Mouse (Mus musculus) liver, postnatal 0 days (tissue): ENCODE data around the gene Ube2u. TPM values are rescaled to one million over a fixed set of nuclear protein-coding genes. Genes with fewer than 3 reads are reported as not detected.
"Not testable (repeated sequence)": the region's sequence is repeated elsewhere in the genome, so short reads cannot be mapped to it uniquely, and the experiment has no call there.

Source experiments
- ATAC-seq: fragments of 200-750 bp; cut with Nextera tagmentation; 2 replicates; pipeline ENCODE4 v1.8.0; 2017; ENCODE audit warnings: mild to moderate bottlenecking, moderate library complexity
- DNase-seq: peaks from one replicate; pipeline ENCODE4 v3.0.0-alpha.2; 2016
- H3K27ac ChIP-seq: fragments of 300-500 bp; sonication (generic); 2 replicates; pipeline ENCODE4 v1.5.1; 2014; ENCODE audit warnings: antibody characterized with exemption, moderate library complexity, mild to moderate bottlenecking, low read depth
- H3K27me3 ChIP-seq: fragments of 300-500 bp; sonication (generic); 2 replicates; pipeline ENCODE4 v1.6.1; 2014; ENCODE audit warnings: low read length, control low read depth, mixed read lengths; ENCODE audit not compliant: insufficient read depth
- H3K36me3 ChIP-seq: fragments of 300-500 bp; sonication (generic); replicated peaks from 2 replicates; pipeline ENCODE4 v1.6.1; 2014; ENCODE audit warnings: mild to moderate bottlenecking, control low read depth, low read length, moderate library complexity, mixed read lengths; ENCODE audit not compliant: insufficient read depth
- H3K4me1 ChIP-seq: fragments of 300-500 bp; sonication (generic); 2 replicates; pipeline ENCODE4 v1.6.1; 2014; ENCODE audit warnings: antibody characterized with exemption, mild to moderate bottlenecking, control low read depth; ENCODE audit not compliant: insufficient read depth
- H3K4me2 ChIP-seq: fragments of 300-500 bp; sonication (generic); 2 replicates; pipeline ENCODE4 v1.6.1; 2014; ENCODE audit warnings: low read depth, mild to moderate bottlenecking, low read length, moderate library complexity, mixed read lengths
- H3K4me3 ChIP-seq: fragments of 300-500 bp; sonication (generic); 2 replicates; pipeline ENCODE4 v1.5.1; 2014; ENCODE audit warnings: low read depth, low read length
- H3K9ac ChIP-seq: fragments of 300-500 bp; sonication (generic); replicated peaks from 2 replicates; pipeline ENCODE4 v1.6.1; 2014; ENCODE audit warnings: mild to moderate bottlenecking, moderate library complexity
- H3K9me3 ChIP-seq: fragments of 300-500 bp; sonication (generic); 2 replicates; pipeline ENCODE4 v1.6.1; 2016; ENCODE audit warnings: mild to moderate bottlenecking, control low read depth, low read length, mixed read lengths
- CTCF ChIP-seq: sonication (generic); IDR thresholded peaks from 2 replicates; pipeline ENCODE4 v1.5.1; 2016; ENCODE audit warnings: antibody characterized with exemption, low read depth
- EP300 ChIP-seq: IDR thresholded peaks from 2 replicates; pipeline ENCODE4 v1.6.1; 2016; ENCODE audit warnings: antibody characterized with exemption, low read depth, mild to moderate bottlenecking
- WGBS: fragments of 180-500 bp; shearing (Covaris S2); extraction: QIAGEN DNeasy Blood & Tissue Kit; methylation state at CpG from one replicate; pipeline ENCODE4 v1.1.7; 2014; ENCODE audit not compliant: insufficient replicate concordance; 5-methylcytosine and 5-hydroxymethylcytosine counted together
- polyA plus RNA-seq: library from polyadenylated mRNA; unstranded; fragments of >200 nt; fragmentation: Nextera tagmentation; extraction: Ambion mirVana; gene quantifications from 2 replicates; pipeline ENCODE4 v1.2.1, GENCODE M21; 2015

The Ube2u gene
- polyA plus RNA-seq, 1 experiment from 2014 or later = 0.49 TPM

DNA sequence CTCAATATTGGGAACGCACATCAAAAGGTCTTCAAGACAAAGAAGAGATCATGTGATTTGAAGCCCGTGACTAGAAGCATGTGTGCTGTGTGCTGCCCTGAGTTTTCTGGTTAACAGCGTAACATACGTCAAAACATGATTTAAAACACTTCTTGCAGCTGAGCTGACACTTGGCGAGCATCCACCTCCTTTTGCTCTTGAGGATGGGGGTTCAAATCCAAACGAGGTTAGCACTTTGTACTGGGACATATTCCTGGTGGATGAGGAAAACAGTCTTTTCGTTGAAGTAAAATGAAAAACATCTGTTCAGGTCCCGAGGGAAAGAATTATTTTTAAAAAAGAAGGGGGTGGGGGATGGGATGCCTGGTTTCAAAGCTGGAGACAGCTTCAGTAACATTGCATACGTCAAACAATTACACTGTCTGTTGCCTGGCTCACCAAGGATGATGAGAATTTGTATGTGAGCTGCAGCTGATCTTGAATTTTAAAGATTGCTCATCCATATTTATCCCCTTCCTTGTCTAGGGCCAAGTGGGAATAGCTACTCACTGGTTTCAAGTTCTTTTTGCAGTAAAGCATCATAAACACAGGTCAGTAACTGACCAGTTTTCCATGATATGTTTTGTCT lies 16.0 kb upstream of the Ube2u start:
- H3K27ac ChIP-seq = no peak overlapping the region
- no peak overlapping the region for H3K4me2 ChIP-seq
- H3K9ac ChIP-seq = no peak overlapping the region
- TF ChIP-seq CTCF (no peak), EP300 (no peak)
- no peak overlapping the region for H3K4me3 ChIP-seq
- H3K36me3 ChIP-seq = no peaks in the 10 kb centered on the region
- ATAC-seq (no peak), DNase-seq (no peak)
- H3K4me1 ChIP-seq = no peaks in the 10 kb centered on the region
- 67% methylated on average over 9 of the region's 9 CpGs for WGBS
- no peaks in the 10 kb centered on the region for H3K27me3 ChIP-seq
- H3K9me3 ChIP-seq = no peaks in the 10 kb centered on the region

DNA sequence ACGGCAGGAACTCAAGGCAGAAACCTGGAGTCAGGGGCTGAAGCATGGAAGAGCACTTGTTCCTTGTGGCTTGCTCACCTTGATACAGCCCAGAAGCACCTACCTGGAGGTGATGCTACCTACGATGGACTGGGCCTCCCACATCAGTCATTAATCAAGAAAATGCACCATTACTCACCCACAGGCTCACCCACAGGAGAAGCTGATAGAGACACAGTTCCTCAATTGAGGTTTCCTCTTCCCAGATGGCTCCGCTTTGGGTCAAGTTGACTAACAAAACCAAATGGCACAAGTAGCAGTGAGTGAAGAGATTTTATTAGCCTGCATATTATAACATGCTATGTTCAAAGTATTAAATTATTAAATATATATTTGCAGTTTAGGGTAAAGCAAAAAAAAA lies 9.8 kb downstream of the Ube2u start:
- DNase-seq (no peak), ATAC-seq (no peak)
- H3K4me1 ChIP-seq = no peaks in the 10 kb centered on the region
- no peaks in the 10 kb centered on the region for H3K9me3 ChIP-seq
- H3K27me3 ChIP-seq = no peaks in the 10 kb centered on the region
- H3K4me3 ChIP-seq = no peak overlapping the region
- no peak overlapping the region for H3K9ac ChIP-seq
- no peak overlapping the region for H3K27ac ChIP-seq
- no peaks in the 10 kb centered on the region for H3K36me3 ChIP-seq
- WGBS = 45% methylated on average over 3 of the region's 3 CpGs
- no peak for TF ChIP-seq EP300
- no peak for TF ChIP-seq CTCF
- no peak overlapping the region for H3K4me2 ChIP-seq

DNA sequence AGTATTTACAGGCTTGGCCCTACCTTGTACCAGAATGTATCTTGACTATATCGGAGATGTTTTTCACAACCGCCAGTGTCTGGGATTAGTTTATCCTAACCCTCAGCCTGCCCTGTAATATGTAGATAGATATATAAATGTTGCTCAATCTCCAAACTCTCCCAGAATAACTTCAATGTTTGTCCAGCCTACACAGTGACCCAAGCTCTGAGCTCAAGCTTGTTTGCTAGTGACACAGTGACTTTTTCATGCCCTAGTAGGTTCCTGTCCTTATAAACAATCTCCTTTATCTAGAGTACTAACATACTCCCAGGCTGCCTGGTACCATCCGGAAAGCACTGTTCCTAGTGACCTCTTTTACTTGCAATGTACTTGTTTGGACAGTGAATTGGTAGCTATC lies 16.5 kb downstream of the Ube2u start:
- H3K27me3 ChIP-seq = no peaks in the 10 kb centered on the region
- no peak overlapping the region for H3K9ac ChIP-seq
- WGBS = 69% methylated on average over 3 of the region's 3 CpGs
- no peaks in the 10 kb centered on the region for H3K36me3 ChIP-seq
- no peak overlapping the region for H3K4me2 ChIP-seq
- TF ChIP-seq EP300 = no peak
- TF ChIP-seq CTCF = no peak
- no peak for DNase-seq
- H3K9me3 ChIP-seq = no peaks in the 10 kb centered on the region
- no peaks in the 10 kb centered on the region for H3K4me1 ChIP-seq
- ATAC-seq = peak; percentile 68; the same call in 1 of the 2 replicates
- H3K27ac ChIP-seq = no peak overlapping the region
- H3K4me3 ChIP-seq = no peak overlapping the region

DNA sequence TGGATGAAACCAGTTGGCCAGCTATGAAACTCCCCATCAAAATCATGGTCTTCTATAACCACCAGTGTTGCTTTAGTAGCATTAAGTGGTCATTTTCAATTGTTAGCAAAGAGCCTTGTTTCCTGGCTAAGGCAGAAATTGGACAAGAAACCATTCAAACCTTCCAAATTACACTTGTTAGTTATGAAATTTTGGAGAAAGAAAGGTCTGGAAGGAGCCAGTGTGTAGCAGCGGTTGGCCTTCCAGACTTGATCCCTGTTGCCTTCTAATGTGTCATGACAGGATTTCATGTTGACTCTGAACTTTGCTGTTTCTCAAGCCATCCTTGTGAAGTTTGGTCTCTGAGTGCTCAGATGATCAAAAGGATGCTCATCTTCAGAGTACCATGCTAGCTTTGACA lies 17.9 kb downstream of the Ube2u start:
- H3K27me3 ChIP-seq = no peaks in the 10 kb centered on the region
- H3K9ac ChIP-seq = no peak overlapping the region
- WGBS = 81% methylated on average over 1 of the region's 1 CpGs
- H3K27ac ChIP-seq = no peak overlapping the region
- no peaks in the 10 kb centered on the region for H3K4me1 ChIP-seq
- no peaks in the 10 kb centered on the region for H3K36me3 ChIP-seq
- H3K9me3 ChIP-seq = no peaks in the 10 kb centered on the region
- no peak for TF ChIP-seq EP300
- ATAC-seq (no peak), DNase-seq (no peak)
- H3K4me2 ChIP-seq = no peak overlapping the region
- H3K4me3 ChIP-seq = no peak overlapping the region

DNA sequence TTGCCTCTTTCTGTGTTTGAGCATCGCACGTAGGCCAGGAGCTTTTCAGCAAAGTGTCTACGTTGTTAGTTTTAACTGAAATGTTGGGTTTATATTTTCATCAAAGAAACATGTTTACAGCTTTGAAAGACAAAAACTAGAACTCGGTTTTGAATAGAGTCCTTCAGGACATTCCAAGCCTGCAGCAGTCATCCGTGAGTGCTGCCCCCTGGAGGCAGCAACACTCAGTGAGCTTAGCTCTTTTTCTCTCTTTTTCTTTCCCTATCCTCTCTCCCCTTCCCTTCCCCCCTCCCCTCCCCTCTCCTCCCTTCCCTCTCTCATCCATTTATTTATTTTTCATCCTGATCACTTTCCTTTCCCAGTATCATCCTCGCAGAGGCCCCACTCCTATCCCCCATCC lies 19.5 kb downstream of the Ube2u start:
- H3K27me3 ChIP-seq = no peaks in the 10 kb centered on the region
- no peaks in the 10 kb centered on the region for H3K36me3 ChIP-seq
- no peak for ATAC-seq
- H3K27ac ChIP-seq = no peak overlapping the region
- no peak overlapping the region for H3K4me2 ChIP-seq
- H3K4me1 ChIP-seq = no peaks in the 10 kb centered on the region
- 50% methylated on average over 6 of the region's 6 CpGs for WGBS
- no peaks in the 10 kb centered on the region for H3K9me3 ChIP-seq
- H3K4me3 ChIP-seq = no peak overlapping the region
- TF ChIP-seq CTCF = no peak; the same call in 1 of the 2 replicates
- no peak for TF ChIP-seq EP300
- H3K9ac ChIP-seq = no peak overlapping the region
- no peak for DNase-seq

DNA sequence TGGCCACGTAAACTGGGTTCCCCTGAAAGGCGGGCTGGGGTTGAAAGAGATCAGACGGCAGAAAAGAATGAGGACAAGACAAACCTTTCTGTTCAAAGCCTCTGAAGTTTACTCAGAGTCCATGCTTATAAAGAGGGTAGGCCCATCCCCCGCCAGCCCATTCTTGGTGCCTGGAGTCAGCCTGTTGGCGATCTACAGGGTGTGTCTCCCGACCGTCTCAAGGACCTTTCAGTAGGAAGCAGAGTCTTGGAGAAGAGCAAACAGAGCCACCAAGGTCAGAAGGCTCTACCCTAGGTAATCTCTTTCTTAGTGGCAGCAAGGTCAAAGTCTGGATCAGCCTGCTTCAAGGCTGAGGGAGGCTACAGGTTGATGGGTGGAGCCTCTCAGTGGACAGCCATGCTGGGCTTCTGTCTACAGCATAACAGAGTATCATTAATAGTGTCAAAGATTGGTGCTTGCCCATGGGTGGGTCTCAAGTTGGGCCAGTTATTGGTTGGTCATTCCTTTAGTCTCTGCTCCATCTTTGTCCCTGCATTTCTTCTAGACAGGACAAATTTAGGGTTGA lies 20.5 kb downstream of the Ube2u start:
- H3K27ac ChIP-seq, H3K27me3 ChIP-seq, H3K36me3 ChIP-seq, H3K4me1 ChIP-seq, H3K4me3 ChIP-seq, H3K9me3 ChIP-seq, H3K4me2 ChIP-seq, ATAC-seq, H3K9ac ChIP-seq, DNase-seq: not testable (repeated sequence)
- WGBS = 87% methylated on average over 7 of the region's 7 CpGs
